ENCODE assay signal across 8 mouse cellular contexts in the genomic region with DNA sequence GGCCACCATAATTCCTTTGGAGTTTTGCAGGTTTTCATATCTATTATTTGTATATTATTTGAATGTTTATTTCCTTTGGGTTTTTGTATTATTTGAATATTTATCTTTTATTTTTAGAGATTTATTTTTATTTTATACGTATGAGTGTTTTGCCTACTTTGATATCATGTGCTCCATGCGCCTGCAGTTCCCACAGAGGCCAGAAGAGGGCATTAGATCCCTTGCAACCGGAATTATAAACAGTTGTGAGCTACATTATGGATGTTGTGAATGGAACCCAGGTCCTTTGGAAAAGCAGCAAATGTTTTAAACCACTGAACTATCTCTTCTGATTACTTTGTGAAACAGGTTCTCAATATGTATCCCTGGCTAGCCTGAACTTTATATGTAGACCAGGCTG. TPM values are rescaled to one million over a fixed set of nuclear protein-coding genes. Genes with fewer than 3 reads are reported as not detected.
A peak's percentile ranks its signal among the peaks of the same experiment; 100 is the strongest.
DNase-seq lines count a peak whose midpoint lies in the region; ATAC-seq lines count a peak whose summit lies in the region.
"Had no signal": no experiment of that assay in that cellular context is flagged by ENCODE, and none has a peak within 500 bp of the region (broad histone marks: within the 10 kb centered on the region; RNA-seq: fewer than 3 reads in every experiment).

No protein-coding gene starts in this region.

- H3K36me3 ChIP-seq in kidney, embryonic 15.5 days: no peaks in the 10 kb centered on the region
- H3K36me3 ChIP-seq: embryonic facial prominence, embryonic 12.5 days had no signal

- DNase-seq in kidney, postnatal 10 days: peak; percentile 48
- peak; percentile 52 for DNase-seq in ES-CJ7 (ENCODE audit: low read depth, low spot score)
- peak; percentile 7 for DNase-seq in adipocyte (ENCODE audit: low spot score)
- peak; percentile 39 to 61 for DNase-seq in natural killer cell, adult 2 months (ENCODE audit: low spot score in 2 of 2)
- DNase-seq in right cerebral cortex, adult 18-20 months: no peak
- DNase-seq in left cerebral cortex, postnatal 25 days (ENCODE audit: low spot score in 2 of 2): no peak

- H3K9me3 ChIP-seq in kidney, embryonic 15.5 days (replicated peaks): no peaks in the 10 kb centered on the region
- H3K9me3 ChIP-seq: embryonic facial prominence, embryonic 12.5 days had no signal

- H3K4me3 ChIP-seq in kidney, embryonic 15.5 days (replicated peaks): no peak overlapping the region
- H3K4me3 ChIP-seq: embryonic facial prominence, embryonic 12.5 days had no signal

- H3K9ac ChIP-seq in kidney, embryonic 15.5 days: no peak overlapping the region
- H3K9ac ChIP-seq: embryonic facial prominence, embryonic 12.5 days had no signal

- WGBS in kidney, embryonic 15.5 days: 66% methylated on average over 3 of the region's 3 CpGs

- no peak for ATAC-seq in kidney, embryonic 15.5 days (replicated peaks; ENCODE audit: low FRiP score)

- H3K4me1 ChIP-seq in kidney, embryonic 15.5 days: no peaks in the 10 kb centered on the region
- H3K4me1 ChIP-seq: embryonic facial prominence, embryonic 12.5 days had no signal

- H3K27ac ChIP-seq in kidney, embryonic 15.5 days: no peak overlapping the region
- H3K27ac ChIP-seq: embryonic facial prominence, embryonic 12.5 days had no signal

- H3K4me2 ChIP-seq in kidney, embryonic 15.5 days: no peak overlapping the region
- H3K4me2 ChIP-seq: embryonic facial prominence, embryonic 12.5 days had no signal

- intact Hi-C loops in left cerebral cortex, postnatal 25 days (cut with DNase I): no loop called here

- H3K27me3 ChIP-seq in kidney, embryonic 15.5 days: no peaks in the 10 kb centered on the region
- H3K27me3 ChIP-seq: embryonic facial prominence, embryonic 12.5 days had no signal

RNA-seq across cellular contexts. Expression of a gene that starts 46.2 kb away (rescaled TPM):
- polyA plus RNA-seq in kidney, embryonic 15.5 days (2015; fragmentation: Nextera tagmentation; extraction: Ambion mirVana): 5.8 and 7.1 TPM in 2 replicates
- total RNA-seq in left cerebral cortex, postnatal 25 days (2021): 10 to 100 TPM; 45.2 to 55.3 TPM

Comparison
In these comparisons a context has a peak if more than half of its experiments do, and no peak if none do; other contexts are left out.
1. DNase-seq: peak in kidney, postnatal 10 days (single experiment), ES-CJ7 (single experiment), adipocyte (single experiment) and natural killer cell, adult 2 months (2 of 2); none in right cerebral cortex, adult 18-20 months (single experiment) and left cerebral cortex, postnatal 25 days (0 of 2).